Mouse (Mus musculus) neutrophil, adult 59 days (primary cell): ENCODE data around the gene Map3k10. TPM values are rescaled to one million over a fixed set of nuclear protein-coding genes. Genes with fewer than 3 reads are reported as not detected.

Source experiments
- total RNA-seq, 2 experiments: library from RNA; stranded (reverse); gene quantifications; 1 replicate in 1 of 2; 2 replicates in 1 of 2; pipeline ENCODE4 v1.2.4; 2023

Gene Map3k10
- 1 to 10 TPM; 4.9 to 6.5 TPM for total RNA-seq

GRCm38 (mm10) chr7:27674522-27675221 lies at the start of gene Map3k10:
Gene Map3k10, minus strand, starts transcription at chr7:27674598.

GRCm38 (mm10) chr7:27688815-27689612 lies 14.6 kb upstream of the Map3k10 start, which contains the start of gene Zfp607b:
Gene Zfp607b, plus strand, starts transcription at chr7:27689340.

GRCm38 (mm10) chr7:27653681-27654437 lies 20.5 kb downstream of the Map3k10 start, which contains the start of gene Ttc9b:
Gene Ttc9b, plus strand, starts transcription at chr7:27653915.

Other genes with a start within 250 kb of the Map3k10 start
- under 1 TPM; 0.07 to 0.09 TPM for gene Sptbn4, start 226.9 kb downstream of the Map3k10 start, total RNA-seq
- 10 to 100 TPM; 31.2 to 58.3 TPM for gene Blvrb, start 226.6 kb downstream of the Map3k10 start, total RNA-seq
- gene Sertad3, start 200.8 kb downstream of the Map3k10 start, total RNA-seq, result 10 to 100 TPM; 27.9 to 32.9 TPM
- 10 to 100 TPM; 43.3 to 43.4 TPM for gene Sertad1, start 187.7 kb downstream of the Map3k10 start, total RNA-seq
- under 1 TPM; 0.68 to 0.80 TPM for gene Prx, start 175.3 kb downstream of the Map3k10 start, total RNA-seq
- under 1 TPM in 1 of 2 experiments, not detected in 1; 0.36 TPM for gene Hipk4, start 151.3 kb downstream of the Map3k10 start, total RNA-seq
- gene Pld3, start 121.4 kb downstream of the Map3k10 start, total RNA-seq, result 10 to 100 TPM; 19.5 to 22.3 TPM
- 10 to 100 TPM; 12.4 to 13.8 TPM for gene 2310022A10Rik, start 121.4 kb downstream of the Map3k10 start, total RNA-seq
- 100 to 1,000 TPM; 109 to 111 TPM for gene Akt2, start 83.0 kb downstream of the Map3k10 start, total RNA-seq
- gene Ttc9b, start 20.7 kb downstream of the Map3k10 start, total RNA-seq, result not detected
- gene Zfp607b, start 14.7 kb upstream of the Map3k10 start, total RNA-seq, result under 1 TPM; 0.13 to 0.51 TPM
- gene Zfp60, start 56.8 kb upstream of the Map3k10 start, total RNA-seq, result 1 to 10 TPM; 2.7 to 3.6 TPM
- gene Zfp626, start 132.6 kb upstream of the Map3k10 start, total RNA-seq, result 1 to 10 TPM; 4.2 to 4.8 TPM
- 1 to 10 TPM in 1 of 2 experiments, under 1 TPM in 1; 0.73 to 1.3 TPM for gene Zfp59, start 164.0 kb upstream of the Map3k10 start, total RNA-seq
- 1 to 10 TPM; 3.4 to 4.7 TPM for gene Zfp607a, start 182.9 kb upstream of the Map3k10 start, total RNA-seq